Mouse (Mus musculus) ES-Bruce4 (cell line): ENCODE results near the gene Blzf1.

ENCODE experiments used
- CTCF ChIP-seq: IDR thresholded peaks from one replicate; pipeline ENCODE4 v1.8.1; 2011; ENCODE audit warnings: low read depth, low read length
- POLR2A ChIP-seq: IDR thresholded peaks from one replicate; pipeline ENCODE4 v1.8.1; 2011; ENCODE audit warnings: low read length; ENCODE audit not compliant: insufficient read depth

GRCm38 (mm10) chr1:164322987-164323650 is 15.8 kb upstream of the Blzf1 start:
- TF ChIP-seq CTCF = no peak
- no peak for TF ChIP-seq POLR2A
